Mouse (Mus musculus): ENCODE results near the gene Lca5. TPM values are rescaled to one million over a fixed set of nuclear protein-coding genes. Genes with fewer than 3 reads are reported as not detected.

Gene Lca5
- total and polyA plus RNA-seq, 2 experiments from 2014 or later, result 11.5 to 34.1 TPM

DNA sequence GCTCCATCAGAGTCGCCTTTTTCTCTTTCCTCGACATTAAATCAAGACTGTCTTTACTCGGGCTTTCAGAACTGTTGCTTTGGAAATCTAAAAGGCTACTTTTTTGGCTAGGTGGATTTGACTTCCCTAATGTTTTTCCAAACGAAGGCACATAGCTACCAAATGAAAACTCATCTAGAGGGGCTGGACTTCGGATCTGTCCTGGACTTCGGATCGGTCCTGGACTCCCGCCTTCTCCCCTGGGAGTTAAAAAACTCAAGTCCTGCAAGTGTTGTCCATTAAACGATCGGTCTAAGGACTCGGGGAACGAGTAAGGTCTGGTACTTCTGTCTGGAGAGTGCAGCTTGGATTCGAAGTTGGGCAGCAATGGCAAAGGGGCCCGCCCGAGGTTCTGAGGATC lies 45.5 kb downstream of the Lca5 start:
- no peaks in the 10 kb centered on the region for H3K27me3 ChIP-seq (ENCODE audit: insufficient read depth, low read length)
- H3K36me3 ChIP-seq (ENCODE audit: insufficient read depth), result peaks cover 11% of the 10 kb centered on the region; the same call in 1 of the 2 replicates
- no peak overlapping the region for H3K4me2 ChIP-seq (ENCODE audit: low read depth)
- no peak for DNase-seq
- 91% methylated on average over 15 of the region's 15 CpGs for WGBS
- ATAC-seq, result no peak
- H3K4me1 ChIP-seq (ENCODE audit: insufficient read depth), result no peaks in the 10 kb centered on the region
- no peaks in the 10 kb centered on the region for H3K9me3 ChIP-seq (ENCODE audit: low read length)
- no peak overlapping the region for H3K27ac ChIP-seq (ENCODE audit: low read depth, low read length)
- TF ChIP-seq CTCF (IDR thresholded peaks at IDR 0.05; ENCODE audit: low read depth), result no peak
- no peak overlapping the region for H3K4me3 ChIP-seq (ENCODE audit: low read depth, low read length)
- no peak overlapping the region for H3K9ac ChIP-seq

DNA sequence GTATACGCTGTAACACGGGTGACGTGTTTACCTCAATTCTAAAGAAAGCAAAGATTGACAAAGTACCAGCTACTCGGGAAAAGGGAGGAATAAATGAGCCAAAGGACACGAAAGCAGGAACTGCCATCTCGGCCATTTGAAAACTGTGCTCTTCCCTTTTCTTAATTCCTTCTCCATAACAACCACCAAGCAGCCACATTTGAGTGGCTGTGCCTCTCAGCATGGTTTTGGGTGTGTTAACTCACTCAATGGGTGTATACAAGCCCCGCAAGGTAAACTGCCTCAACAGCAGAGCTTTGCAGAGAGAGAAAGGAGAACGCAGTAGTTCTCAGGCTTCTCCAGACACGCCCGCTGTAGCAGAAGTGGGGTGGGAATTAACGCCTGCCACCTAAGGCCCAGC lies 48.9 kb downstream of the Lca5 start:
- DNase-seq (no peak), ATAC-seq (no peak)
- WGBS, result 82% methylated on average over 11 of the region's 11 CpGs
- no peak for TF ChIP-seq CTCF (IDR thresholded peaks at IDR 0.05; ENCODE audit: low read depth)
- Histone ChIP-seq H3K27me3 (ENCODE audit: insufficient read depth, low read length) (no peaks in the 10 kb centered on the region), H3K27ac (ENCODE audit: low read depth, low read length) (no peak overlapping the region), H3K4me3 (ENCODE audit: low read depth, low read length) (no peak overlapping the region), H3K4me1 (ENCODE audit: insufficient read depth) (0 out of 2 replicates have a peak, but pooled peaks cover 2% of the 10 kb centered on the region), H3K4me2 (ENCODE audit: low read depth) (no peak overlapping the region), H3K9me3 (ENCODE audit: low read length) (no peaks in the 10 kb centered on the region), H3K9ac (no peak overlapping the region), H3K36me3 (ENCODE audit: insufficient read depth) (peaks cover 11% of the 10 kb centered on the region; the same call in 1 of the 2 replicates)

DNA sequence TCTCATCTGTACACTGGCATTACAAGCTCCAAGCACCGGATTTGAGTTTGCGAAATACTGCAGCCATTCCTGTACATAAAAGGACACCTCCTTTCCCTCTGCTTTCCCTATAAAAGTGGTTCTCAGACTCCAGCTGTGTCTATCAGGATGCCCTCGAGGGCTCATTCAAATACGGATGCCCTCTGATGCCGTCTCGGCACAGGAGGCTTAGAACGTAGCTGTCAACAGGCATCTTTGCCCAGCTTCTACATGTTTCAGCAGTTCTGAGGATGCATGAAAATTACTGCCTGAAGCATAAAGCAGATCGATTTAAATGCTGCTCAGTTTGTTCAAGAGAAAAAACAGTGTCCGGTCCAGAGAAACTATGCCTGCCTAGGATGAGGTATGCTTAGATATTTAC lies 51.4 kb downstream of the Lca5 start:
- no peaks in the 10 kb centered on the region for H3K9me3 ChIP-seq (ENCODE audit: low read length)
- no peak overlapping the region for H3K27ac ChIP-seq (ENCODE audit: low read depth, low read length)
- H3K9ac ChIP-seq, result no peak overlapping the region
- no peak for ATAC-seq
- no peaks in the 10 kb centered on the region for H3K27me3 ChIP-seq (ENCODE audit: insufficient read depth, low read length)
- 0 out of 2 replicates have a peak, but pooled peaks cover 3% of the 10 kb centered on the region for H3K4me1 ChIP-seq (ENCODE audit: insufficient read depth)
- no peak for TF ChIP-seq CTCF (IDR thresholded peaks at IDR 0.05; ENCODE audit: low read depth)
- no peak for DNase-seq
- H3K36me3 ChIP-seq (ENCODE audit: insufficient read depth), result peaks cover 7% of the 10 kb centered on the region; the same call in 1 of the 2 replicates
- no peak overlapping the region for H3K4me3 ChIP-seq (ENCODE audit: low read depth, low read length)
- H3K4me2 ChIP-seq (ENCODE audit: low read depth), result no peak overlapping the region
- WGBS, result 75% methylated on average over 9 of the region's 9 CpGs

DNA sequence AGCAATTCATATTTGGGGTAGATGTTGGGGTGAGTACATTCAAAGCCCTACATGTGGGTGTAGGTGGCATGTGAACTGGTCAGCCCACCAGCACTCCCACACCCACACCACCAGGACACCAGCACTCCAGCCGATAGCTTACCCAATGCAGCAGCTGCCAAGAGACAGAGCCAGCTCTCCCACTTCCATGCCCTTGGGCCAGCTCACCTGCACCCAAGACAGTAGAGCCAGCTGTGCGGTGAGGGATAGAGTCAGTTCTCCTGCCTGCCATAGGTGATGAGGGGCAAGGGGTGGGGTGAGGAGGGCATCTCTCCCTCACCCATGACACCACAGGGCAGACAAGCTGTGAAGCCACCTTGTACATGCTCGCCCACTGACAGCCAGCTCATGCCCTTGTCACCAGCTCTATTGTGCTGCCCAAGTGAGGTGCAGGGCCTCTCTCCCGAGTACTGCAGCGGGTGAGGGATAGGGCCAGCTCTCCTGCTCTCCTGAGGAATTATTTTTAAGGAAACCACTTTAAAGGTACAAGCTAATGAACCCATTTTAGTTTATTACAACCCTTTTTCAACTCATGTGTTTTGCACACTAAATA lies 54.6 kb downstream of the Lca5 start:
- H3K9me3 ChIP-seq (ENCODE audit: low read length), result no peaks in the 10 kb centered on the region
- ATAC-seq, result no peak
- H3K4me2 ChIP-seq (ENCODE audit: low read depth), result no peak overlapping the region
- H3K4me1 ChIP-seq (ENCODE audit: insufficient read depth), result 0 out of 2 replicates have a peak, but pooled peaks cover 3% of the 10 kb centered on the region
- 81% methylated on average over 5 of the region's 5 CpGs for WGBS
- H3K4me3 ChIP-seq (ENCODE audit: low read depth, low read length), result no peak overlapping the region
- H3K27ac ChIP-seq (ENCODE audit: low read depth, low read length), result no peak overlapping the region
- no peaks in the 10 kb centered on the region for H3K27me3 ChIP-seq (ENCODE audit: insufficient read depth, low read length)
- no peak overlapping the region for H3K9ac ChIP-seq
- TF ChIP-seq CTCF (IDR thresholded peaks at IDR 0.05; ENCODE audit: low read depth), result no peak
- no peak for DNase-seq
- H3K36me3 ChIP-seq (ENCODE audit: insufficient read depth), result no peaks in the 10 kb centered on the region

DNA sequence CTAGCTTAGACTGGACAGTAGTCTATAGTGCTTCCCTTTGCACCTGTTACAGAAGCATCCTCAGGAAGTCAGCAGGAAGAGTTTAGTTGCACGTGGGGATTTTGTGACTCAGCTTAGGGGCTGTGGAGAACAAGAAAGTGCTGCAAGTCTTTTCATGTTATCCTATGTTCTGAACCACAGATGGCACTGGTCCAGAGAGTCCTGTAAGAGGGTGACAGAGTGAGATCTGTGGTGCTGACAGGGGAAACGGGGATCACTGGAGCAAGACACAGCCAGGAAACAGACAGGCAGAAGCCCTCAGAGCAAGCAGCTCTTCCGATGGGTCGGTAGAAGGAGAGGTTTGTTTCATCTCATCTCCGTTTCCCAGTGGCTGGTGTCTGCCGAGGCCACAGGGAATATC lies 55.6 kb downstream of the Lca5 start:
- Histone ChIP-seq H3K27ac (ENCODE audit: low read depth, low read length) (no peak overlapping the region), H3K4me1 (ENCODE audit: insufficient read depth) (0 out of 2 replicates have a peak, but pooled peaks cover 3% of the 10 kb centered on the region), H3K36me3 (ENCODE audit: insufficient read depth) (no peaks in the 10 kb centered on the region), H3K27me3 (ENCODE audit: insufficient read depth, low read length) (no peaks in the 10 kb centered on the region), H3K4me3 (ENCODE audit: low read depth, low read length) (no peak overlapping the region), H3K4me2 (ENCODE audit: low read depth) (no peak overlapping the region), H3K9ac (no peak overlapping the region), H3K9me3 (ENCODE audit: low read length) (no peaks in the 10 kb centered on the region)
- DNase-seq, result no peak
- ATAC-seq, result no peak
- no peak for TF ChIP-seq CTCF (IDR thresholded peaks at IDR 0.05; ENCODE audit: low read depth)
- WGBS, result 67% methylated on average over 6 of the region's 6 CpGs

DNA sequence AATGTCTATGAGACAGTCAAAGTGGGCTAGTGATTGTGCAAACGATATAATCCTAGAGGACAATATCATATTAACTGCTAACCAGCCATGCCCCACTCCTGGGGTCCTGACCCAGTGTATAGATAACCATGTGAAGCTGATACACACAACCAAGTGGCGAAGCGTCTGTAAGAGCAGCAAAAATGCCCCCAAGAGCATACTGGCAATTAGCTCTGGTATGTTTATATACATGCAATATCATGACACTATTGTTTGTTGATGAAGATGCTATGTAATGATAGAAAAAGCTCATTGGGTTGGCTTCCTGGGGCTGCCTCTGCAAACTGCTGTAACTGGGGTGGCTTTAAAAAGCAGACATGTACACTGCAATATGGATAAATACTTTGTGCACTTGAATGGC lies 57.7 kb downstream of the Lca5 start:
- DNase-seq (no peak), ATAC-seq (no peak)
- Histone ChIP-seq H3K36me3 (ENCODE audit: insufficient read depth) (no peaks in the 10 kb centered on the region), H3K27ac (ENCODE audit: low read depth, low read length) (no peak overlapping the region), H3K27me3 (ENCODE audit: insufficient read depth, low read length) (no peaks in the 10 kb centered on the region), H3K9ac (no peak overlapping the region), H3K9me3 (ENCODE audit: low read length) (no peaks in the 10 kb centered on the region), H3K4me2 (ENCODE audit: low read depth) (no peak overlapping the region), H3K4me3 (ENCODE audit: low read depth, low read length) (no peak overlapping the region), H3K4me1 (ENCODE audit: insufficient read depth) (0 out of 2 replicates have a peak, but pooled peaks cover 3% of the 10 kb centered on the region)
- WGBS, result 73% methylated on average over 3 of the region's 3 CpGs
- no peak for TF ChIP-seq CTCF (IDR thresholded peaks at IDR 0.05; ENCODE audit: low read depth)

DNA sequence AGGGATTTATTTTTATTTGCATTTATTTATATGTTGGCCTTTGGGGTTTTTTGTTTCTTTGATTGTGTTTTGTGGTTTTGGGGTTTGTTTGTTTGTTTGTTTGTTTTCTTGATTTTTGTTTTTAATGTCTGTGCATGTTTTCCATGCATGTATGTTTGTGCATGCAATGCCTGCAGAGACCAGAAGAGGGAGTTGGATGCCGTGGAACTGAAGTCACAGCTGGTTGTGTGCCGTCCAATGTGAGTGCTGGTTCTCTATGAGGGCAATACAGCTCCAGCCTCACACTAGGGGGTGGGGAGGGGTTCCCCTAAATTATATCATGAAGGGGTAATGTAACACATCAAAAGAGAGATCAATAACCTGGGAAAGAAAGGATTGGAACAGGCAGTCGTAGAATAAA lies 58.2 kb downstream of the Lca5 start:
- 45% methylated on average over 3 of the region's 3 CpGs for WGBS
- no peak for DNase-seq
- H3K9ac ChIP-seq, result no peak overlapping the region

More for the DNA sequence above, 58.2 kb downstream of the Lca5 start:
- peak; percentile 63 for TF ChIP-seq CTCF (IDR thresholded peaks at IDR 0.05; ENCODE audit: low read depth)
- Histone ChIP-seq H3K27me3 (ENCODE audit: insufficient read depth, low read length) (no peaks in the 10 kb centered on the region), H3K4me3 (ENCODE audit: low read depth, low read length) (no peak overlapping the region), H3K4me1 (ENCODE audit: insufficient read depth) (0 out of 2 replicates have a peak, but pooled peaks cover 3% of the 10 kb centered on the region), H3K36me3 (ENCODE audit: insufficient read depth) (no peaks in the 10 kb centered on the region), H3K4me2 (ENCODE audit: low read depth) (no peak overlapping the region), H3K9me3 (ENCODE audit: low read length) (no peaks in the 10 kb centered on the region), H3K27ac (ENCODE audit: low read depth, low read length) (no peak overlapping the region)
- ATAC-seq, result no peak

All from forebrain, postnatal 0 days (tissue).